Mouse (Mus musculus) G1E (cell line): ENCODE measurements at regions not wholly inside any gene's neighbourhood (a gene's known extent, or its start where the extent isn't known, plus 50 kb on each side); places are given as distances from the start of the nearest gene placed in this dataset.

ENCODE experiments used
- ATAC-seq: 2 replicates; pipeline ENCODE4 v1.8.0; 2016; ENCODE audit warnings: mild to moderate bottlenecking; ENCODE audit not compliant: insufficient number of reproducible peaks, poor library complexity, low FRiP score, severe bottlenecking; ENCODE audit errors: extremely low read depth
- DNase-seq: peaks from one replicate; pipeline ENCODE4 v3.0.0; 2012; ENCODE audit warnings: low spot score
- H3K27me3 ChIP-seq: 2 replicates; pipeline ENCODE4 v1.6.1; 2012; ENCODE audit warnings: mild to moderate bottlenecking, low read length, inconsistent platforms; ENCODE audit not compliant: insufficient read depth
- H3K36me3 ChIP-seq: replicated peaks from 2 replicates; pipeline ENCODE3; 2012; ENCODE audit warnings: mild to moderate bottlenecking, inconsistent platforms
- H3K4me1 ChIP-seq: 2 replicates; pipeline ENCODE4 v1.6.1; 2012; ENCODE audit warnings: low read depth, low read length, inconsistent platforms, mixed read lengths; ENCODE audit not compliant: insufficient read depth
- H3K4me3 ChIP-seq: 2 replicates; pipeline ENCODE4 v1.5.1; 2012; ENCODE audit warnings: low read depth, mild to moderate bottlenecking, inconsistent platforms, low read length, moderate library complexity, mixed read lengths
- H3K9me3 ChIP-seq: replicated peaks from 2 replicates; pipeline ENCODE4 v1.6.1; 2012; ENCODE audit warnings: inconsistent platforms
- CTCF ChIP-seq: IDR thresholded peaks from 2 replicates; pipeline ENCODE4 v1.5.1; 2012; ENCODE audit warnings: low read depth, low read length, inconsistent platforms, mixed read lengths
- GATA1 ChIP-seq: IDR thresholded peaks from 2 replicates; pipeline ENCODE4 v1.6.1; 2012; ENCODE audit warnings: borderline replicate concordance, low read length, inconsistent platforms, mixed read lengths
- GATA2 ChIP-seq: IDR thresholded peaks from 2 replicates; pipeline ENCODE4 v1.6.1; 2012; ENCODE audit warnings: low read depth, low read length, inconsistent platforms, borderline replicate concordance
- POLR2AphosphoS5 ChIP-seq: IDR thresholded peaks from 2 replicates; pipeline ENCODE4 v1.6.1; 2012; ENCODE audit warnings: low read depth, low read length, inconsistent platforms; ENCODE audit not compliant: insufficient replicate concordance
- TAL1 ChIP-seq: conservative IDR thresholded peaks from 2 replicates; pipeline ENCODE4 v1.6.1; 2012; ENCODE audit warnings: low read depth, low read length, inconsistent platforms, mixed read lengths

DNA sequence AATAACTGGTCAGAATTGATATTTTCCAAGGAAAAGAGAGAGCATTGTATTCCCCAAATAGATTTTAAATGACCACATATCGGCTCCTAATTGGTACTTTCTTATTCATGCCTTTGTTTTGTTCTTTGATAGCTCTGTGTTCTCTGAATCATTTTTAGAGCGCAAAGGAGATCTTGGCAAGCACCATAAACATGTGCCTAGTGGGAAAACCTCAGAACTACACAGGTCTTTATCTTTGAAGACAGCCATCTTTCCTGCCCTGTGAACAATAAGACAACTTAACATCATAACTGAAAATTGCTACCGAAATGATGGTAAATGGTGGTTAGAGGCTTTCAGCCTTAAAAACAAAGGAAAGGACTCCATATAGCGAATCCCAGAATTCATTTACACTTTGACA lies 72.7 kb upstream of the Chd2 start:
- no peak for TF ChIP-seq GATA2
- TF ChIP-seq CTCF: no peak
- no peak for TF ChIP-seq TAL1
- no peak for TF ChIP-seq POLR2AphosphoS5
- TF ChIP-seq GATA1: no peak
- Histone ChIP-seq H3K9me3 (0 out of 2 replicates have a peak, but pooled peaks cover 3% of the 10 kb centered on the region), H3K27me3 (no peaks in the 10 kb centered on the region), H3K4me1 (peaks cover 57% of the 10 kb centered on the region), H3K4me3 (no peak overlapping the region), H3K36me3 (no peaks in the 10 kb centered on the region)
- DNase-seq: no peak
- ATAC-seq: no peak

DNA sequence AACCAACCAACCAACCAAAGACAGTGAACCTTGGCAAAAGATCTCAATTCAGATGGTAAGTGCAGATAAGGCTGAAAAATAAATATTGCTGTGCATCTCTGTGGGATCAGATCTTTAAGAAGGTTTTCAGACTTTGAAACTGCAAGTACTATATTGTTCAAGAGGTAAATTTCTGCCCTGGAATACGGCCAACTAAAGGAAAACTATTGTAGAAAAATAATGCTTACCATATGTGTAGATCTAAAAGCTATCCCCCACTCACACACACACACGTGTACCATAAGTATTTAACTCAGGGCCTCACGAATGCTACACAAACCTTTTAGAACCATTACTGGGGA lies 71.1 kb upstream of the Chd2 start:
- Histone ChIP-seq H3K36me3 (no peaks in the 10 kb centered on the region), H3K9me3 (0 out of 2 replicates have a peak, but pooled peaks cover 3% of the 10 kb centered on the region), H3K27me3 (no peaks in the 10 kb centered on the region), H3K4me1 (peaks cover 67% of the 10 kb centered on the region), H3K4me3 (no peak overlapping the region)
- DNase-seq (no peak), ATAC-seq (no peak)
- no peak for TF ChIP-seq CTCF
- no peak for TF ChIP-seq GATA1
- TF ChIP-seq GATA2: no peak
- TF ChIP-seq POLR2AphosphoS5: no peak
- no peak for TF ChIP-seq TAL1

DNA sequence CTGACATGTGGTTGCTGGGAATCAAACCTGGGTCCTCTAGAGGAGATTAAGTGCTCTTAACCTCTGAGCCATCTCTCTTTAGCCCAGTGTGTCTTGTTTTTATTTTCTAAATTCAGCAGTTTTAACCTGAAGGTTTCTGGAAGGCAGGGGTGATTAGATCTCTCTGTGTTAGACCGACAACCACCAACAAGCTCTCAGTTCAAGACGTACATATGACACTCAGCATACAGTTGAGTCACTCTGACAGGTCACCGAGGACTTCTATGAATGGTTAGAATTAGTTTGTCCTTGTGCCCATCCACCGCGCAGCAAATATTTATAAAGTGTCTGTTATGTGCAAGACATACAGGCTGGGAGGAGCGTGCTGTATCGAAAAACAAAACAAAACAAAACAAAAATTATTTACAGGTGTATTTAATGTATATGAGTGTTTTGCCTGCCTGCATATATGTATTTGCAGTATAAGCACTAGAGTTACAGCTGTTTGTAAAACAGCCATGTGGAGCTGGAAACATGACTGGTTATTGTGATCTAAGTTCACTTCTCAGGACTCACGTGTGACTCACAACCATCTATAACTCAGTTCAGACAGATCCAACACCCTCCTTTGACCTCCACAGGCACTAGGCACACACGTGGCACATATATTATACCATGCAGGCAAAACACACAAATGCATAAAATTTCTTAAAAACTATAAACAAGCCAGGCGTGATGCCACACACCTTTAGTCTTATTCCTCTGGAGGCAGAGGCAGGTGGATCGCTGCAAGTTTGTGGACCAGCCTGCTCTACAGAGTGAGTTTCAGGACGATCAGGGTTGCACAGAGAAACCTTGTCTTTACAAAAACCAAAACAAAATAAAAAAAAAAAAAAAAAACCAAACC lies 70.5 kb upstream of the Chd2 start:
- Histone ChIP-seq H3K4me1 (peaks cover 71% of the 10 kb centered on the region), H3K9me3 (0 out of 2 replicates have a peak, but pooled peaks cover 3% of the 10 kb centered on the region), H3K27me3 (no peaks in the 10 kb centered on the region), H3K36me3 (no peaks in the 10 kb centered on the region), H3K4me3 (no peak overlapping the region)
- TF ChIP-seq GATA1 (no peak), GATA2 (no peak), CTCF (no peak), POLR2AphosphoS5 (no peak), TAL1 (no peak)
- ATAC-seq: no peak
- no peak for DNase-seq

DNA sequence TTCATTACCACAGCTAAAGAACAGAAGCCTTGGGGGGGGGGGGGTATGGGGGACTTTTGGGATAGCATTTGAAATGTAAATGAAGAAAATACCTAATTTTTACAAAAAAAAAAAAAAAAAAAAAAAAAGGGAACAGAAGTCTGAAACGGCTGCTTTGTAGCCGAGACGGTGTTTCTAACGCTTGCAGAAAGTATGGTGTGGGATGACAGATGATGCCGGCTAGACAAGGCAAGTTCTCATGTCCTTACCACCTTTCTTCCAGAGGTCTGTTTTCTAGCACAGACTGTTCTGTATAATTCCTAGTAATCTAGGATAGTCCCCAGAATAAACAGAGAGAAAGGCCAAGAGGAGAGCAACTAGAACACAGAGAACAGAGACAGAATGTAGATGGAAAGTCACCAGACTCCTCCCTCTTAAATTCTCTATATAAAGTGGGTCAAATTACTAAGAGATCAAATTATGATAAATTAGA lies 67.2 kb upstream of the Chd2 start:
- no peak for DNase-seq
- Histone ChIP-seq H3K9me3 (0 out of 2 replicates have a peak, but pooled peaks cover 3% of the 10 kb centered on the region), H3K4me3 (no peak overlapping the region; the same call in 1 of the 2 replicates), H3K4me1 (peaks cover 70% of the 10 kb centered on the region), H3K36me3 (no peaks in the 10 kb centered on the region), H3K27me3 (no peaks in the 10 kb centered on the region)
- no peak for ATAC-seq
- TF ChIP-seq TAL1: no peak
- no peak for TF ChIP-seq POLR2AphosphoS5
- TF ChIP-seq GATA2: no peak
- TF ChIP-seq CTCF: no peak
- TF ChIP-seq GATA1: no peak

DNA sequence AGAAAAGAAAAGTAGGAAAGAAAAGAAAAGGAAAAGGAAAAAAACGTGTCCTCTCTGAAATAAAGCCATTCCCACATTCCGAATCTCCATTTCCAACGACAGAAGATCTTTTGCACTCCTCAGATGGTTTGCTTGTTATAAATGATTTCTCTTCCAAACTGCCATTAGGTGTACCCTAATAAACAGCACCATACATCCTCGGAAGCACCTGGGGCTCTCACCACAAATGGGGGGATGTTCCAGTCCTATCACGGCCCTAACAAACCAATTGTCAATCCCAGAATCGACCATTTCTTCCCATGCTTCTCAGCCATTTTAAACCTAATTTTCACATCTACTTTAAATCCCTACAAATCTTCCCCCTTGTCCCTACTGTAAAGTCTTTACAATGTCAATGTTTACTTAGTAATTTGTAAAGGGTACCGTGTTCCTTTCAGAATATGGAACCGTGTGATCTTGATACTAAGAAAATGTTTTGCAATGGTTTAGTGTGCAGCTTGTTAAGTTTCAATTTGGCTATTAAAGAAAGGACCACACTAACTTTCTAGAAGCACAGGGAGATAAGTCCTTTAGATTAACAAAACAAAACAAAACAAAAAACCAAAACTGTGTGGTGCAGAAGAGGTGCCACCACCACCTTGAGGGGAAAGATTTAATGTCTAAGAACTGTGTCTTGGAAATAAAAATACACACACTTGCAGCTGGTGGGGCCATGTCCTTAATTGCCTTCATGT lies 66.6 kb upstream of the Chd2 start:
- Histone ChIP-seq H3K9me3 (0 out of 2 replicates have a peak, but pooled peaks cover 3% of the 10 kb centered on the region), H3K27me3 (no peaks in the 10 kb centered on the region), H3K36me3 (no peaks in the 10 kb centered on the region), H3K4me3 (no peak overlapping the region; the same call in 1 of the 2 replicates), H3K4me1 (peaks cover 71% of the 10 kb centered on the region)
- no peak for ATAC-seq
- TF ChIP-seq TAL1 (no peak), CTCF (no peak), GATA1 (no peak), GATA2 (no peak), POLR2AphosphoS5 (no peak)
- no peak for DNase-seq

DNA sequence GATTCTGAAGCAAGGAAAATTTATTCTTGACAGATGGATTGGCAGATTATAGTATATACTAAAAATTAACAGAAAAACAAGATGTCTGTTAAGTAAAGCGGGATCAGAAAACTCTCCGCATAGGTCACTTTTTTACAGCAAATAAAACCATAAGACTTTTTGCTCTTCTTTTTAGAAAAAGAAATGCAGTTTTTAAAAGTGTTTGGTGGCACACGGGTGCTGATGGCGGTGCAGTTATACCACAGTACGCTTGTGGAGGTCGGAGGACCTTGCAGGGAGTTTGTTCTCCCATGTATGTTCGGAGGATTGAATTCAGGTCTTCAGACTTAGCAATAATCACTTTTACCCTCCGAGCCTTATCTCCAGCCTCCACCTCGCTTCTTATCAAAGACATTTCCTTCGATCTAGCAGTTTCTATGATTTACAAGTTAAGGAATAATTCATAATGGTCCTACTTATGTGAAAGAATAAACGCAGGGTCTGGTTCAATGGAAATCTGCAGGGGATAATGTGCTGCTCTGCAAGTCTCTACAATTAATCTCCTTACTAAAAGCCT lies 65.9 kb upstream of the Chd2 start:
- H3K9me3 ChIP-seq: 0 out of 2 replicates have a peak, but pooled peaks cover 3% of the 10 kb centered on the region
- no peak for DNase-seq
- peaks cover 71% of the 10 kb centered on the region for H3K4me1 ChIP-seq
- ATAC-seq: peak; percentile 51; the same call in 1 of the 2 replicates
- H3K36me3 ChIP-seq: no peaks in the 10 kb centered on the region
- H3K27me3 ChIP-seq: no peaks in the 10 kb centered on the region
- TF ChIP-seq GATA1 (no peak), TAL1 (no peak), POLR2AphosphoS5 (no peak), GATA2 (no peak), CTCF (no peak)
- H3K4me3 ChIP-seq: peak overlapping the region; percentile 39; the same call in 1 of the 2 replicates
